ENCODE assay signal across 14 mouse cellular contexts in the genomic region with DNA sequence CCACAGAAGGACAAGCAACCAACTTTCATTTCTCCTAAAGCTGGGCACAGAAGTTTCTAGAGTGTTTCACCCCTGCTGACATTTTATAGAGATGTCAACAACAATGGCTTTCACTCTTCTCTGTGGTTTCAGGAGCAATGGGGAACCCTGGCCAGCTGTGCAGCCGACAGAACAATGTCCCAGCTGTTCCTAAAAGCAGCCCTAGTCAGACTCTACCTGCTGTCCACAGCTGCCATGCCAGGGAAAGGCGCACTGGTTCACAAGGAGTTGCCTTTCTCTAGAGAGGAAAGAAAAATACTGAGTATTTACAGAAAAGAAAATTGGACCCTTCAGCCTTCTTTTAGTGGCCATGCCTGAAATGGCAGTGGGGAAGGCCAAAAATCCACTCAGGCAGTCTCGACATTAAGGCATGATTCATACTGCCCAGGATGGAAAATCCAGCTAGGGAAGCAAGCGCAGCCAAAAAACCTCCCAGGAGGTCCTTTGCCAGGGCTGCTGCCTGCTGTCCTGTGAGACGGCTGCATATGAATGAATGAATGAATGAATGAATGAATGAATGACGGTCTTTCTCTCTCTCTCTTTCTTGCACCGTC.
DNase-seq lines count a peak whose midpoint lies in the region; ATAC-seq lines count a peak whose summit lies in the region.
"Had no signal": no experiment of that assay in that cellular context is flagged by ENCODE, and none has a peak within 500 bp of the region (broad histone marks: within the 10 kb centered on the region; RNA-seq: fewer than 3 reads in every experiment).

No protein-coding gene starts in this region.

- 77% methylated on average over 7 of the region's 7 CpGs for WGBS in limb, embryonic 12.5 days
- WGBS in limb, embryonic 10.5 days: 88% methylated on average over 7 of the region's 7 CpGs
- 77% methylated on average over 7 of the region's 7 CpGs for WGBS in embryonic facial prominence, embryonic 15.5 days

- H3K4me2 ChIP-seq in limb, embryonic 12.5 days: no peak overlapping the region
- no peak overlapping the region for H3K4me2 ChIP-seq in embryonic facial prominence, embryonic 15.5 days (replicated peaks)
- H3K4me2 ChIP-seq: embryonic facial prominence, embryonic 13.5 days; kidney, embryonic 15.5 days; liver, embryonic 15.5 days; midbrain, embryonic 12.5 days had no signal

- H3K27me3 ChIP-seq in limb, embryonic 12.5 days: no peaks in the 10 kb centered on the region
- no peaks in the 10 kb centered on the region for H3K27me3 ChIP-seq in limb, embryonic 10.5 days (ENCODE audit: low read depth, poor library complexity, severe bottlenecking)
- no peaks in the 10 kb centered on the region for H3K27me3 ChIP-seq in embryonic facial prominence, embryonic 15.5 days
- H3K27me3 ChIP-seq: embryonic facial prominence, embryonic 13.5 days; kidney, embryonic 15.5 days; liver, embryonic 15.5 days; midbrain, embryonic 12.5 days had no signal

- peak overlapping the region; percentile 53 for H3K27ac ChIP-seq in limb, embryonic 12.5 days
- H3K27ac ChIP-seq in limb, embryonic 10.5 days: no peak overlapping the region
- peak overlapping the region; percentile 36; the same call in 1 of the 2 replicates for H3K27ac ChIP-seq in embryonic facial prominence, embryonic 15.5 days (replicated peaks)
- H3K27ac ChIP-seq: embryonic facial prominence, embryonic 13.5 days; hindbrain, postnatal 0 days; kidney, embryonic 15.5 days; liver, embryonic 15.5 days; midbrain, embryonic 12.5 days had no signal

- ATAC-seq in limb, embryonic 12.5 days (ENCODE audit: insufficient number of reproducible peaks, insufficient read depth, low FRiP score, low TSS enrichment, low read depth): no peak
- ATAC-seq in embryonic facial prominence, embryonic 15.5 days (ENCODE audit: insufficient number of reproducible peaks, low FRiP score, low TSS enrichment, low read depth): no peak
- ATAC-seq in cerebellum, adult (ENCODE audit: insufficient number of reproducible peaks, low FRiP score, low TSS enrichment): no peak
- ATAC-seq: forebrain, postnatal 0 days; hindbrain, postnatal 0 days had no signal

- no peaks in the 10 kb centered on the region for H3K9me3 ChIP-seq in limb, embryonic 12.5 days
- H3K9me3 ChIP-seq in limb, embryonic 10.5 days (replicated peaks): no peaks in the 10 kb centered on the region
- no peaks in the 10 kb centered on the region for H3K9me3 ChIP-seq in embryonic facial prominence, embryonic 15.5 days (replicated peaks)
- H3K9me3 ChIP-seq: embryonic facial prominence, embryonic 13.5 days; kidney, embryonic 15.5 days; liver, embryonic 15.5 days; midbrain, embryonic 12.5 days had no signal

- no peak overlapping the region for H3K4me3 ChIP-seq in limb, embryonic 12.5 days (replicated peaks)
- no peak overlapping the region for H3K4me3 ChIP-seq in limb, embryonic 10.5 days
- no peak overlapping the region for H3K4me3 ChIP-seq in embryonic facial prominence, embryonic 15.5 days (replicated peaks)
- H3K4me3 ChIP-seq: embryonic facial prominence, embryonic 13.5 days; kidney, embryonic 15.5 days; liver, embryonic 15.5 days; midbrain, embryonic 12.5 days had no signal

- H3K4me1 ChIP-seq in limb, embryonic 12.5 days (replicated peaks): peaks cover 9% of the 10 kb centered on the region
- peaks cover 8% of the 10 kb centered on the region for H3K4me1 ChIP-seq in limb, embryonic 10.5 days
- peaks cover 5% of the 10 kb centered on the region; the same call in 1 of the 2 replicates for H3K4me1 ChIP-seq in embryonic facial prominence, embryonic 15.5 days
- H3K4me1 ChIP-seq: liver, embryonic 15.5 days; midbrain, embryonic 12.5 days had no signal

- H3K9ac ChIP-seq in limb, embryonic 12.5 days (replicated peaks): no peak overlapping the region
- no peak overlapping the region for H3K9ac ChIP-seq in embryonic facial prominence, embryonic 15.5 days
- H3K9ac ChIP-seq: embryonic facial prominence, embryonic 13.5 days; forebrain, postnatal 0 days; kidney, embryonic 15.5 days; liver, embryonic 15.5 days; midbrain, embryonic 12.5 days had no signal

- no peaks in the 10 kb centered on the region for H3K36me3 ChIP-seq in limb, embryonic 12.5 days
- no peaks in the 10 kb centered on the region for H3K36me3 ChIP-seq in limb, embryonic 10.5 days
- 0 out of 2 replicates have a peak, but pooled peaks cover 5% of the 10 kb centered on the region for H3K36me3 ChIP-seq in embryonic facial prominence, embryonic 15.5 days
- H3K36me3 ChIP-seq: embryonic facial prominence, embryonic 13.5 days; liver, embryonic 15.5 days; midbrain, embryonic 12.5 days had no signal

- DNase-seq in limb, embryonic 10.5 days (ENCODE audit: low spot score): no peak
- peak; percentile 25 for DNase-seq in MN1 (ENCODE audit: low spot score)
- peak; percentile 47 for DNase-seq in heart, postnatal 4 days
- no peak for DNase-seq in spleen, adult 12 weeks (ENCODE audit: low spot score)
- DNase-seq: cerebellum, postnatal 36 days; forebrain, postnatal 0 days had no signal

Comparison
In these comparisons a context has a peak if more than half of its experiments do, and no peak if none do; other contexts are left out.
1. DNase-seq: peak in MN1 (single experiment) and heart, postnatal 4 days (single experiment); none in limb, embryonic 10.5 days (single experiment) and spleen, adult 12 weeks (single experiment).